Mouse (Mus musculus): Measurements from ENCODE around the gene T2.
A peak's percentile ranks its signal among the peaks of the same experiment; 100 is the strongest.
"Not testable (repeated sequence)": the region's sequence is repeated elsewhere in the genome, so short reads cannot be mapped to it uniquely, and the experiment has no call there.

T2 gene

DNA sequence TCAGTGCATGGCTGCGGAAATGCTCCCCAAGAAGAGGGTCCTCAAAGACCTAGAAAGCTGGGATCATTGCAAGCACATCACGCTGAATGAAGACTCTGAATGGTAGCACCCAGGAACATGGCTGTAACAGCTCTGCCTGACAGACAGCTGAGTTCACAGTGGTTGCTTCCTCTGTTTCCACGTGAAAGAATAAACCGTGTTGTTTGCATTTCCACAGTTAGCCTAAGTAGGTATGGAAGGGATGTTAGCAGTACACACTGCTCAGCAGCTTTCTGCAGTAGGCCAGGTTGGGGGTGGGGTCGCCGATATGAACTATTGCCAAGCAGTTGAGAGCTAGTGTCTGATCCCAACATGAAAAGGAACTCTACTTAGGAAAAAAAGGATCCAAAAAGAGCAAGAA is at the start of gene T2:
T2 (plus strand) TSS at position 301 of the 400 bp plus-strand sequence.
- no peak for DNase-seq (ENCODE audit: low read depth)

- DNase-seq (ENCODE audit: low read depth) = peak; percentile 89
Measured at GRCm38 (mm10) chr17:8310838-8311614, 44.8 kb upstream of the T2 start, which contains the start of gene Sft2d1. Gene Sft2d1 (plus strand): TSS chr17:8311102.

DNA sequence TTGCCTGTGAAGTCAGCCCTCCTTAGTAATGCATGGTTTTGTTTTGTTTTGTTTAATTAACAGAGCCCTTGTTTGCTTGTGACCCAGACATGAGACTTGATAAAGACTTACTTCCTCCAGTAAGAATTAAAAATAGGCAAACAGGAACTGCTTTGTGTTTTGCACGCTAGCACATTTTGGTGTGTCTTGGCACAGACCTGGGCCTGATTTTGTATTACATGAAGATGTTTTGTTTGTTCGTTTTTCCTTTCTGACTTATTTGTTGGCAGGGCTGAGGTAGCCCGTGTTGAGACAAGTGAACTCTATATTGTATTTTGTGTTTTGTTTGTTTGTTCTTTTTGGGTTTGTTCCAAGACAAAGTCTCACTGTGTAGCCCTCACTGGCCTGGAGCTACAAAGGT is 44.0 kb upstream of the T2 start:
- no peak for DNase-seq (ENCODE audit: low read depth)

GRCm38 (mm10) chr17:8313976-8314375 is 41.8 kb upstream of the T2 start:
- DNase-seq (ENCODE audit: low read depth) = no peak

- no peak for DNase-seq (ENCODE audit: low read depth)
Measured at GRCm38 (mm10) chr17:8316251-8316650, 39.5 kb upstream of the T2 start.

DNA sequence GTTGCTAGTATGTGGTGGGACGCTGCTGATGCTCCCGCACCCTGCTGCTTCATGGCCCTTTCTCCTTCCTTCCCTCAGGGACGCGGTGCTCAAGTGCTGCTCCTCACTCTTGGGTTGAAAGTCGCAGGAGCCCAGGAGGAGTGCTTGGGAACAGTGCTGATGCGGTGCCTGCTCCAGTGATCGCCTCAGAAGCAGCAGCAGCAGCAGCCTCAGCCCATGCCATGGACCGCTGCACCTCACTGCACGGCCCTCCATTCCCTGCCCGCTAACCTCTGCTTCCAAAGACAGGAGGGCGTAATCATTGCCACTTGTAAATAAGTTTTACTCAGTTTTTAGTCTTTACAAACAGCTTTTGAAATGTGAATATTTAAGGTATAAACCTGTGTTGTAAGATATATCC is 28.9 kb upstream of the T2 start:
- not testable (repeated sequence) for DNase-seq (ENCODE audit: low read depth)

DNA sequence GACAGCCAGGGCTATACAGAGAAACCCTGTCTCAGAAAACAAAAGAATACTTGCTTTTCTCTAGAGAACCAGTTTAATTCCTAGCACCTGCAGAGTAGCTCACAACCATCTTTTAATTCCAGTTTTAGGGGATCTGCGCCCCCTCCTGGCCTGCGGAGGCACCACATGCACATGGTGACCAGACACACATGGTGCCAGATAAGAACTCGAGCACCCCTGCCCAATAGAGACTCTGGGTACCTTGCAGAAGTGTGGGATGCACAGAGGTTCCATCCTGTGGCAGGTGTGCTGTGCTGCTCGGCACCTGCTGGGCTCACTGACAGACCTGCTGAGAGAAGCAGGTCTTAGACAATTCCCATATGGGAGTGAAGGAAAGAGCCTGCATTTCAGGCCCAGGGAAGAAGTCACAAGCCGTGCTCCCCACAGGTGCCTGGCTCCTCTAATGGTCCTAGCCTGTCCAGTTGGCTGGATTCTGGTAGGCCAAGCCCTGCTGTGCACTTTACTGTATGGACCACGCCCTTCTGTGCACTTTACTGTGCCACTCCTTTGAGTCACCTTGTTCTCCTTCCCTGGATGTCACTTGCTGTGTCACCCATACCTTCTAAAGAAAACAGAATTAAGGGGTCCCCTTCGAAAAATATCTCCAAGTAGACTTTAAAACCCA is 27.1 kb upstream of the T2 start:
- no peak for DNase-seq (ENCODE audit: low read depth)

GRCm38 (mm10) chr17:8330602-8331001 is 25.2 kb upstream of the T2 start:
- DNase-seq (ENCODE audit: low read depth) = no peak

DNA sequence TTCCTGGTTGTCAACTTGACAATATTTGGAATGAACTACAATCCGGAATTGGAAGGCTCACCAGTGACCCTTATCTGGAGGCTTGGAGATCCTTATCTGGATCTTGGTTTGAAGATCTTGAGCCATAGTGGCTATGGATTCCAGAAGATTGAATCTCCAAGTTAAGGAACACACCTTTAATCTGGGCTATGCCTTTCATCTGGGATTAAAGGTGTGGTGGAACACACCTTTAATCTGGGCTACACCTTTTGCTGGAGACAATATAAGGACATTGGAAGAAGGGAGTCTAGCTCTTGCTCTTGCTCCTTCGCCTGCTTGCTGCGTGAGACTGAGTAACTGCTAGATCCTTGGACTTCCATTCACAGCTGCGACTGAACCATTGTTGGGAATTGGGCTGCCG is 18.6 kb upstream of the T2 start, which contains the start of gene Prr18:
Prr18 (plus strand) TSS at position 301 of the 400 bp plus-strand sequence.
- not testable (repeated sequence) for DNase-seq (ENCODE audit: low read depth)

DNA sequence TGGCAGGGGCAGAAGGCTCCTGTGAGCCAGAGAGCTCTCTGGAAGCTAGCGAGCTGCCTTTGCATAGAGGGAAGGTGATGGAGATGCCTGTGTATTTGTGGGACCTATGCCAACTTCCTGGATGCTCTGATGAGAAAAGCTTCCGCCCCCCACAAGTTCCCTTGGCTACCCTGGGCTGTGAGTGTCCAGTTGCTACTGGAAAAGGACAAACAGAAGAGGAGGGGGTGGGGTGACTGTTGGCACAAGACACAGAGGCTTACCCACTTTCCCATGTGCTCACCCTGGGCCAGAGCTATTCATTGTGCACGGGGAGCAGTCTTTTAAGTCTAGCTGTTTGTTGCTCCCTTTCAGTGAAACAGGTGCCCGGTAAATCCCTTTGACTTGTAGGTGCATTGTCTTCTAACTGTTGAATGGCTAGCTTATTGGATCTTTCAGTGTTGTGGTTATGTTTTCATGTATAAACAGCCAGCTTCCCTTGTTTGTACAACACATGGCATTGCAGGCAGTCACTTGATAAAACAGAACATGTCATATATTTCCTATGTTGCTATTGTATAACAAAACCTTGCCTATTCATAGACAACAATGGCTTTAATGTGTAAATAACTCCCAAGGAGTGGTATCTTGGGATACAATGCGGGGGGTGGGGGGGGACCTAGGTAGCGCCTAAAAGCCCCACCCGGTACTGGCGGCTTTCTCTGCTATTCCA is 16.0 kb upstream of the T2 start:
- no peak for DNase-seq (ENCODE audit: low read depth)

GRCm38 (mm10) chr17:8340407-8341359 is 15.1 kb upstream of the T2 start:
- DNase-seq (ENCODE audit: low read depth) = no peak

DNA sequence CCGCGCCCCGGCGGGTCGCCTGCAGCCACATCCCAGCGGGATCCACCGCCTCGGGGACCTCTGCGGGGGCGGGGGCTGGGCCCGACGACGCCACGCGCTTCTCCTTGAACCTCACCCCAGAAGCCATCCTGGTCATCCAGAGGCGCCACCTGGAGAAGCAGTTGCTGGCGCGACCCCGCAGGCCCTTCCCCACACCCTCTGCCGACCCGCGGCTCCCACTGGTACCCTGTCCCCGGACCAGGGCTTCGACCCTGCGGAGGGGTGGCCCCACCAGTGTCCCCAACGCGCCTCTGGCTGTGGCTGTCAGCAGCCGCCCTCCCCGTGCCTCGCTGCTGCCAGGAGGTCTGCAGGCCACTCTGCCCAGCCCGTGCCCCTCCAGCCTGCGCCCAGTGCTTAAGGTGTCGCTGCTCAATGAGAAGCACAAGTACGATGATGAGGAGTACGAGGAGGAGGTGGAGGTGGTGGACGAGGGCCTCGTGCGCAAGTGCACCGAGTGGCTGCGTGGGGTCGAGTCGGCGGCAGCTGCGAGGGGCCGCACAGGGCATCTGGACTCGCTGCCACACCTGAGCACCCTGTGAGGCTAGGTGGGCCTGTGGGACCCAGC is 14.3 kb upstream of the T2 start:
- no peak for DNase-seq (ENCODE audit: low read depth)

DNA sequence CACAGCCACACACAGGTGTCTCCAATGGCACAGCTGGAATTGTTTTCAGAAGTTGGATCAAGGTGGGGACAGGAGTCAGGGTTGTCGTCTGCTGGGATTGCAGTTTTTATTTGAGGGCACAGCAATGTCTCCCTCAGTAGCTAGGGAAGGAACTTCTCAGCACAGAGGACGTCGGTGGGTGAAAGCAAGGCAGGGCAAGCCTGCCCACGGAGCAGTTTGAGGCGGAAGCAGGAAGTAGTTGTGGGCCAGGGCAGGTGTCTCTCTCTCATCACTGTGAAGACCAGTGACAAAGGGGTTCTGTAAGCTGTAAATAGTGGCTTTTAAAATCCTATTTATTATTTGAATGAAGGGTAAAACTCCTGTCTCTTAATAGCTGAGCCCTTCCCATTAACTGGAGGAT is 13.1 kb upstream of the T2 start:
- no peak for DNase-seq (ENCODE audit: low read depth)

DNA sequence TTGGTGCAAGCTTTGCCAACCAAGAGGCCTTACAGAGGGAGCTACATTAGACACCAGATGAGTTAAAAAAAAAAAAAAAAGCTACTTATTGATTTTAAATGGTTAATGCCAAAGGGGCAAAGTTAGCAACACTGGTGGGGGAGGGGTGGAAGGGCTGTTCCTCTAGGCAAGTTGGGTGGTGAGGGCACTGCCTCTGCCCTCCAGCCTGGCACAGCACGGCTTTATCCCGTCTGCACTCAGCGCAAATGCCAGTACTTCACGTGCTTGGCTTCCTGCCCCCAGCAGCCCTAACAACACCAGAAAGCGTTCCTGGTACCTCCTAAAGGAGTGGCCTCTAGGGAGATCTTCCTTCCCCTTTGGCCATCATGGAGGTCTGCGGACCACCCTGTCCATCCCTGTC is 12.4 kb upstream of the T2 start:
- no peak for DNase-seq (ENCODE audit: low read depth)

DNA sequence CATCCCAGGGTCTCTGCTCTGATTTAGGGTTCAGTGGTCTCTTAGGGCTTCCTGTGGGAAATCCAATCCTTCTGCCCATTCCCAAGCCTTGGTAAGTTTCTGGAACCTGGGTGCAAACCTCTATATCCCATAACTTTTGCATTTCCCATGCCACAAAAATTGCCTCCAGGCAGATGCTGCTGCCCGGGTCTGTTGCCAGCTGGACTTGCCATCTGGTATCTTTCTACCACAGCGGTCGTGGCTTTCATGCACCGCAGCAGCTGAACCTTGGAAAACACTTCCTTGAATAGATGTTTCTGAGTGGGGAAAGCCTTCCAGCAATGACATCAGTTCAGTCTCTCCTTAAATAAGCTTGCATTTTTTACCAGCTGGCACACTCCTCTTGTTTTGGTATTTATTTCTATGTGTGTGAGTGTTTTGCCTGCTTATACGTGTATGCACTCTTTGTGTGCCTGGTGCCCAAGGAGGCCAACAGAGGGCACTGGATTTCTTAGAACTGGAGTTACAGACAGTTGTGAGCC is 8.0 kb upstream of the T2 start:
- no peak for DNase-seq (ENCODE audit: low read depth)

GRCm38 (mm10) chr17:8348941-8349340 is 6.9 kb upstream of the T2 start:
- no peak for DNase-seq (ENCODE audit: low read depth)

DNA sequence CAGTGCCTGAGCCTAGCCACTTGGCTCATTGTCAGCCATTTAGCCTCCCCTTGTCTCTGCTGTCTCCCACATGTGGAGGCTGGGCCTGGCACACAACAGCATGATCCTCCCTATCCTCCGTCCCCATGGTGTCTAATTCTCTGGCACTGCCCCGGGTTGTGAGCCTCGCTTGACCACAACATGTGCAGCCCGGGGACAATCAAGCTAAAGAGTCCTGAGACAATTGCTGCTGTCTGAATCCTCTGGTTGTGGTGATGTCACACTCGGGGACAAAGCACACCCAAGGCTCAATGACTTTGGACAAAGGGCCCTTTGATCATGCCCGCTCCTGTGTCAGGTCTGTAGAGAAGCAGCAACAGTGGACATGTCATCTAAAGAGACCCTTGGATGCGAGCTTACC is 4.7 kb upstream of the T2 start:
- DNase-seq (ENCODE audit: low read depth) = no peak

DNA sequence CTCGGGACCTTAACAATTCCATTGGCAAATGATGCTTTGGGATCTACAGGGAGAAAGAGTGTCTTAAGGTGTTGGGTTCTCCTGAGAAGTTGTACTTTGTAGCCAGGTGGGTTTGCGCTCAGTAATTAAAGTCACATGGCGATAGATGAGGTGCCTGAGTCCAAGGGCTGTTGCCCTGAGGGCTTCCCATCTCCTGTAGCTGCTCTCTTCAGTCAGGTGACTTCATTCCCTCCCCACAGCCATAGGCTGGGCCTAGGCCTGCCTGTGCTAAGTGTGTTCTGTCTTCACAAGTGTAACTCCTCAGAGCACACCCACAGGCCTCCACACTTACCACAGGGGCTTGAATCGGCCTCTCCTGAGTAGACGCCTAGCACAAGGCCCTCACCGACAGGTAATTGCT is 1.7 kb downstream of the T2 start:
- no peak for DNase-seq (ENCODE audit: low read depth)

- DNase-seq (ENCODE audit: low read depth) = no peak
Measured at GRCm38 (mm10) chr17:8360876-8361275, 5.1 kb downstream of the T2 start.

GRCm38 (mm10) chr17:8361281-8362103 is 5.7 kb downstream of the T2 start:
- no peak for DNase-seq (ENCODE audit: low read depth)

All from c-Kit-positive CD71-positive TER-119-negative erythroid progenitor cells, embryonic 14.5 days (primary cell).